Mouse (Mus musculus) megakaryocyte, embryonic 14.5 days (primary cell): ENCODE results near the gene Als2. TPM values are rescaled to one million over a fixed set of nuclear protein-coding genes. Genes with fewer than 3 reads are reported as not detected.

Experiments used
- H3K27me3 ChIP-seq: replicated peaks from 2 replicates; pipeline ENCODE3; 2012; ENCODE audit warnings: inconsistent platforms
- H3K36me3 ChIP-seq: replicated peaks from 2 replicates; pipeline ENCODE3; 2012; ENCODE audit warnings: low read length, inconsistent platforms, mixed read lengths
- H3K4me1 ChIP-seq: 2 replicates; pipeline ENCODE4 v1.6.1; 2012; ENCODE audit warnings: inconsistent platforms
- H3K4me3 ChIP-seq: replicated peaks from 2 replicates; pipeline ENCODE3; 2012; ENCODE audit warnings: moderate library complexity, mild to moderate bottlenecking, inconsistent platforms
- H3K9me3 ChIP-seq: 2 replicates; pipeline ENCODE4 v1.6.1; 2012; ENCODE audit warnings: inconsistent platforms
- FLI1 ChIP-seq: IDR thresholded peaks from 2 replicates; pipeline ENCODE4 v1.6.1; 2012; ENCODE audit warnings: low read length, inconsistent platforms, mixed read lengths
- GATA1 ChIP-seq: IDR thresholded peaks from 3 replicates; pipeline ENCODE4 v1.6.1; 2012; ENCODE audit warnings: mixed read lengths, low read length, inconsistent platforms, borderline replicate concordance
- polyA plus RNA-seq: library from polyadenylated mRNA; stranded (reverse); fragments of >175 nt; gene quantifications from 2 replicates; pipeline ENCODE4 v1.2.3, GENCODE M21; 2012; ENCODE audit warnings: low replicate concordance; ENCODE audit not compliant: insufficient read depth

Als2 gene
- 0.69 TPM in 1 of 2 replicates, not detected in the other for polyA plus RNA-seq

DNA sequence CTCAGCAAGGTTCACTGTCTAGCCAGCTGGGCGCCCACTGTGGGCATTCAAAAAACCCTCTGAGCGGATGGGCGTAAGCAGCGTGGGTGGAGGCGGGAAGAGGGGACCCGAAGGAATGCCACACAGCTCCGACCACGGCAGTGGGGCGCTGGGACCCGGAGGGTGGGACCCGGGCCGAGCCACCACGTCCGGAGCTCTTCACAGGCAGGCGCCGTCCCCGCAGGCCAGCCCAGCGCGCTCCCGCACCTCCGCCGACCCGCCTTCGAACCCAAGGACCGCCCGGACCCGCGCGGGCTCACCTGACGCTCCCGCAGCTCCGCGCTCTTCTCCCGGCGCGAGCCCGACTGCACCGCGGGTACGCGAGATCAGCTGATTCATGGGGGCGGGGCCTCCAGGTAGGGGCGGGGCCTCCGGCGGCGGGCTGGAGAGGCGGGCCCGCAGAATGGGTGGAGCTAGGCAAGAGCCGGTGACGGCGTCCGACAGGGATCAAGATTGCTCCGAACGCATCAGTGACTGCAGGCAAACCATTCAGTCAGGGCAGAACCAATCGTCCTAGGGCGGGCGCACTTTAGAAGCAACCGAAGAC lies at the start of gene Als2:
Gene Als2 (minus strand): TSS at position 376 of the 586 bp plus-strand sequence.
- peak within 1 kb of the TSS; percentile 95 for H3K4me3 ChIP-seq
- no peak for TF ChIP-seq GATA1
- TF ChIP-seq FLI1: no peak
- H3K9me3 ChIP-seq: peaks cover 9% of the 10 kb centered on the region
- H3K36me3 ChIP-seq: no peaks in the 10 kb centered on the region
- H3K27me3 ChIP-seq: no peaks in the 10 kb centered on the region
- peaks cover 10% of the 10 kb centered on the region for H3K4me1 ChIP-seq

DNA sequence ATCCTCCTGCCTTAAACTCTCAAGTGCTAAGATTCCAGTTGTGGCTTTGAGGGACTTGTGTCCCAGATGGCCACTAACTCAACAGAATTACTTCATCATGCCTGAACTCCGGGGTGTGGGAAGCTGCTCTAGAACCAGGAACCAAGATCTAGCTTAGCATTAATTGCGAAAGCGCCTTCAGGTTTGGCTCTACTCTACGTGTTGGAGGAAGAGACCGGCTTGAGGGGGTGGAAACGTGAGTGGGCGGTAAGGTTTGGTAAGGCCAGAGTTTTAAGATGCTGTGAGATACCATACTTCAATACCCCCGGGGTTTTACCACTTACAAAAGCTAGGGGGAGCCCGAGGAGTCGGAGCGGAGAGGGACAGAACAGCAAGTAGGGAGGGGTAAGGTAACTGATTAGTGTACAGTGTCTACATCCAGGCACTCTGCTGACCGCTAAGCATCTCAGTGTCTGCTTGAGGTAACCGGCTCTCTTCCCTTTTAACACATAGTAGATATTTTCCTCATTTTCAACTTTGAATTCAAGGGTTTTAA lies 49.4 kb upstream of the Als2 start:
- no peak overlapping the region for H3K4me3 ChIP-seq
- peaks cover 23% of the 10 kb centered on the region for H3K4me1 ChIP-seq
- H3K9me3 ChIP-seq: no peaks in the 10 kb centered on the region
- TF ChIP-seq GATA1 (no peak), FLI1 (no peak)
- H3K27me3 ChIP-seq: peaks cover 5% of the 10 kb centered on the region
- H3K36me3 ChIP-seq: no peaks in the 10 kb centered on the region

GRCm38 (mm10) chr1:59285880-59286279 lies 48.8 kb upstream of the Als2 start:
- H3K4me1 ChIP-seq: peaks cover 19% of the 10 kb centered on the region

GRCm38 (mm10) chr1:59272189-59272588 lies 35.2 kb upstream of the Als2 start:
- Histone ChIP-seq H3K9me3 (no peaks in the 10 kb centered on the region), H3K4me1 (peaks cover 30% of the 10 kb centered on the region), H3K36me3 (no peaks in the 10 kb centered on the region), H3K4me3 (no peak overlapping the region), H3K27me3 (peaks cover 6% of the 10 kb centered on the region)
- TF ChIP-seq FLI1 (no peak), GATA1 (no peak)

More at GRCm38 (mm10) chr1:59285880-59286279, 48.8 kb upstream of the Als2 start:
- H3K36me3 ChIP-seq: no peaks in the 10 kb centered on the region
- TF ChIP-seq FLI1 (no peak), GATA1 (no peak)
- no peaks in the 10 kb centered on the region for H3K9me3 ChIP-seq
- H3K27me3 ChIP-seq: peaks cover 10% of the 10 kb centered on the region
- H3K4me3 ChIP-seq: no peak overlapping the region

DNA sequence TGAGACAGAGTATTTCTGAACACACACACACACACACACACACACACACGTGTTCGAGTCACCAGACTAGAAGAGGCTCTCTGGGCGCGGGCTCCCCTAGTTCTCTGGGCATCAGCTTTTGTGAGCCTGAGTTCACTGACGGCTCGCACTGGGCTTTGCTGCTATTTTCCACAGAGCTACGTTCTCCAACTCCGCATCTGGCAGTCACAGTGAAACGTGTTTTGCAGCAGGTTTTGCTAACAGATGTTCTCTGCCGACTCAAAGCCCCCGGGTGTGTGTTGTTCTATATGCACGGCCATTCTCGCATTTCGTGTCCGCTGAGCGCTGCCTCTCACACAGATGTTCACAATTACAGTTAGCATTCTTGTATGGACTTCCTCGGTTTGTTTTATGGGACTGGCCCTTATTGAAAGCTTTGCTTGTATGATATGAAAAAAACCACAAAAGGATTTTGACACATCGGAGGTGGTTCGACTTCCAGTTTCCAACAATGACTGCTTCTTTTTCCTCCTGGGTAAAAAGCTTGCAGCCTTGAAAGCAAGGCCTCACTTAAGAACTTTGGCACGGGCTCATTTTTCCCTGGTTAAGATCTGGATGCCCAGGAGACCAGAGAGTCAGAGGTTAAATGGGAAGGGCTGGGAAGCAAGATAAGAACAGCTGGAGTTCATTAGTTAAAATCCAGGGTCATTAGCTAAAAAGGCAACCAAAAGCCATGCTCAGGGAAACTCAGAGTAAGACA lies 33.1 kb upstream of the Als2 start:
- H3K36me3 ChIP-seq: no peaks in the 10 kb centered on the region
- H3K4me1 ChIP-seq: peaks cover 30% of the 10 kb centered on the region
- H3K27me3 ChIP-seq: peaks cover under 1% of the 10 kb centered on the region
- TF ChIP-seq FLI1: no peak
- no peak for TF ChIP-seq GATA1
- no peaks in the 10 kb centered on the region for H3K9me3 ChIP-seq
- no peak overlapping the region for H3K4me3 ChIP-seq

DNA sequence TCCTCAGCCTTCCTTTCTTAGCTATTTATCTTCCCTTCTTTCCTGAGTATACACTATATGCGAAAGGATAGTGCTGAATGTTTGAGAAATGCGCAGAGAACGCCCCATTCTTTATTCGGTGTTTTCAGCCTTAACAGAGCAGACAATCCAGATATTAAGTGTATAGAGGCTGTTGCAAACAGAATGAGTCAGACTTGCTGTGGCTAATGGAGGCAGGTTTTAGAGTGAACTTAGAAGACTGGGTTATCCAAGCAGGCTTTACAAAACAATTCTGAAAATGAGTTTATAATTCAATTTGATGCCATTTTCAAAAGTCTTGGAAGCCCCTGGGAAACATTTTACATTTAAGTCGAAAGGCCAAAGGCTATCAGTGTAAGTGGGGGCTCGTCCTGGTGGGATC lies 32.4 kb upstream of the Als2 start:
- Histone ChIP-seq H3K4me3 (no peak overlapping the region), H3K4me1 (peaks cover 30% of the 10 kb centered on the region), H3K9me3 (no peaks in the 10 kb centered on the region), H3K36me3 (no peaks in the 10 kb centered on the region), H3K27me3 (no peaks in the 10 kb centered on the region)
- TF ChIP-seq GATA1 (no peak), FLI1 (no peak)

- H3K4me3 ChIP-seq: no peak overlapping the region
- peaks cover 30% of the 10 kb centered on the region for H3K4me1 ChIP-seq
- TF ChIP-seq GATA1 (no peak), FLI1 (no peak)
- H3K27me3 ChIP-seq: no peaks in the 10 kb centered on the region
- H3K36me3 ChIP-seq: no peaks in the 10 kb centered on the region
- H3K9me3 ChIP-seq: no peaks in the 10 kb centered on the region
Measured at GRCm38 (mm10) chr1:59268931-59269330, 31.9 kb upstream of the Als2 start.

DNA sequence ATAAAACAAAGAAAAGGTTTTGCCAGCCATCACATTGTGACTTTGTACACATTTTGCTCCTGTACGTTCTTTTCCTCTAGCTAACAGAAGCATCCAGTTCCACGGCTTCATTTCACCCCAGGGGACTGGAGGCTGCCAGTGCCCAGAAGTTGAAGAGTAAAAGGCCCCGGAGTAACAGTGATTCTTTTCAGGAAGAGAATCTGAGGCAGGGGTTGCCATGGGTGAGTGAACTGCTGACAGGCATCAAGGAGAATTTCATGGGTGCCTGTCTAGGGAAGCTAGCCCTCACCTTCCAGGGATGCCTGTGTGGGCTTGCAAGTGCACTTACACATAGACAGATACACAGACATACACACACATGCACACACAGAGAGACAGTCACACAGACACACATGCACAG lies 20.7 kb upstream of the Als2 start:
- peak overlapping the region; percentile 50 for H3K4me3 ChIP-seq
- H3K27me3 ChIP-seq: peaks cover 17% of the 10 kb centered on the region
- TF ChIP-seq GATA1 (no peak), FLI1 (no peak)
- no peaks in the 10 kb centered on the region for H3K9me3 ChIP-seq
- H3K36me3 ChIP-seq: no peaks in the 10 kb centered on the region
- peaks cover 17% of the 10 kb centered on the region; the same call in 1 of the 2 replicates for H3K4me1 ChIP-seq

GRCm38 (mm10) chr1:59256751-59257231 lies 19.8 kb upstream of the Als2 start, which contains the start of gene Cdk15:
Cdk15 (plus strand) TSS chr1:59256906.
- Histone ChIP-seq H3K27me3 (peaks cover 17% of the 10 kb centered on the region), H3K36me3 (no peaks in the 10 kb centered on the region), H3K4me1 (peaks cover 17% of the 10 kb centered on the region; the same call in 1 of the 2 replicates), H3K9me3 (peaks cover 3% of the 10 kb centered on the region; the same call in 1 of the 2 replicates), H3K4me3 (peak within 1 kb of the TSS; percentile 51)
- TF ChIP-seq GATA1 (no peak), FLI1 (no peak)

GRCm38 (mm10) chr1:59253301-59253909 lies 16.4 kb upstream of the Als2 start:
- peaks cover 16% of the 10 kb centered on the region for H3K27me3 ChIP-seq
- TF ChIP-seq FLI1: no peak
- TF ChIP-seq GATA1: no peak
- no peak overlapping the region for H3K4me3 ChIP-seq
- H3K4me1 ChIP-seq: peaks cover 16% of the 10 kb centered on the region; the same call in 1 of the 2 replicates
- peaks cover 3% of the 10 kb centered on the region; the same call in 1 of the 2 replicates for H3K9me3 ChIP-seq
- no peaks in the 10 kb centered on the region for H3K36me3 ChIP-seq
